Mouse (Mus musculus) thymus, postnatal 14 days (tissue): ENCODE results near the gene Rai1.

ENCODE experiments used
- DNase-seq: peaks from one replicate; pipeline ENCODE4 v3.0.0; 2021

Rai1 gene

GRCm38 (mm10) chr11:60164450-60164849 lies 59.6 kb downstream of the Rai1 start:
- no peak for DNase-seq

- no peak for DNase-seq
Observed at GRCm38 (mm10) chr11:60165076-60165475, 60.3 kb downstream of the Rai1 start.

- no peak for DNase-seq
Observed at GRCm38 (mm10) chr11:60168780-60169179, 64.0 kb downstream of the Rai1 start.

- DNase-seq, result no peak
Observed at GRCm38 (mm10) chr11:60172074-60172473, 67.3 kb downstream of the Rai1 start.

- no peak for DNase-seq
Observed at GRCm38 (mm10) chr11:60173606-60174184, 68.9 kb downstream of the Rai1 start.

GRCm38 (mm10) chr11:60175371-60176181 lies 70.8 kb downstream of the Rai1 start:
- peak; percentile 57 for DNase-seq

GRCm38 (mm10) chr11:60176182-60176974 lies 71.6 kb downstream of the Rai1 start:
- DNase-seq, result peak; percentile 72

- DNase-seq, result peak; percentile 61
Observed at GRCm38 (mm10) chr11:60176975-60177657, 72.3 kb downstream of the Rai1 start.

GRCm38 (mm10) chr11:60178005-60178404 lies 73.2 kb downstream of the Rai1 start:
- no peak for DNase-seq

GRCm38 (mm10) chr11:60178506-60178905 lies 73.7 kb downstream of the Rai1 start:
- no peak for DNase-seq

GRCm38 (mm10) chr11:60182116-60182670 lies 77.4 kb downstream of the Rai1 start:
- no peak for DNase-seq

GRCm38 (mm10) chr11:60182741-60183140 lies 77.9 kb downstream of the Rai1 start:
- no peak for DNase-seq

- peak; percentile 51 for DNase-seq
Observed at GRCm38 (mm10) chr11:60184346-60185325, 79.8 kb downstream of the Rai1 start.

GRCm38 (mm10) chr11:60185396-60186231 lies 80.8 kb downstream of the Rai1 start:
- peak; percentile 71 for DNase-seq

- no peak for DNase-seq
Observed at GRCm38 (mm10) chr11:60187070-60187469, 82.3 kb downstream of the Rai1 start.

GRCm38 (mm10) chr11:60188275-60188853 lies 83.6 kb downstream of the Rai1 start:
- peak; percentile 57 for DNase-seq

GRCm38 (mm10) chr11:60189501-60190040 lies 84.8 kb downstream of the Rai1 start:
- DNase-seq, result no peak

GRCm38 (mm10) chr11:60190055-60190641 lies 85.3 kb downstream of the Rai1 start:
- no peak for DNase-seq

GRCm38 (mm10) chr11:60192534-60192933 lies 87.7 kb downstream of the Rai1 start:
- DNase-seq, result no peak
